Mouse (Mus musculus) hindbrain, postnatal 0 days (tissue): ENCODE data around the gene Pacsin2. TPM values are rescaled to one million over a fixed set of nuclear protein-coding genes. Genes with fewer than 3 reads are reported as not detected.
A peak's percentile ranks its signal among the peaks of the same experiment; 100 is the strongest.

ENCODE experiments used
- ATAC-seq: fragments of 200-750 bp; cut with Nextera tagmentation; 2 replicates; pipeline ENCODE4 v1.8.0; 2017; ENCODE audit warnings: mild to moderate bottlenecking, moderate TSS enrichment, moderate library complexity
- DNase-seq: peaks from one replicate; pipeline ENCODE4 v3.0.0-alpha.2; 2015; ENCODE audit warnings: low spot score
- H3K27ac ChIP-seq: fragments of 300-500 bp; sonication (generic); 2 replicates; pipeline ENCODE4 v1.5.1; 2014; ENCODE audit warnings: mild to moderate bottlenecking
- H3K27me3 ChIP-seq: fragments of 300-500 bp; sonication (generic); 2 replicates; pipeline ENCODE4 v1.6.1; 2014; ENCODE audit warnings: low read length, mixed read lengths; ENCODE audit not compliant: insufficient read depth
- H3K36me3 ChIP-seq: fragments of 300-500 bp; sonication (generic); 2 replicates; pipeline ENCODE4 v1.6.1; 2014; ENCODE audit warnings: low read length, mixed read lengths; ENCODE audit not compliant: insufficient read depth
- H3K4me1 ChIP-seq: fragments of 300-500 bp; sonication (generic); 2 replicates; pipeline ENCODE4 v1.6.1; 2014; ENCODE audit warnings: antibody characterized with exemption, low read length, mixed read lengths; ENCODE audit not compliant: insufficient read depth
- H3K4me2 ChIP-seq: fragments of 300-500 bp; sonication (generic); 2 replicates; pipeline ENCODE4 v1.6.1; 2014; ENCODE audit warnings: low read depth, mild to moderate bottlenecking, low read length, moderate library complexity, mixed read lengths
- H3K4me3 ChIP-seq: fragments of 300-500 bp; sonication (generic); 2 replicates; pipeline ENCODE4 v1.5.1; 2014; ENCODE audit warnings: low read length
- H3K9ac ChIP-seq: fragments of 300-500 bp; sonication (generic); replicated peaks from 2 replicates; pipeline ENCODE4 v1.6.1; 2014; ENCODE audit warnings: mild to moderate bottlenecking, low read length, moderate library complexity, mixed read lengths
- H3K9me3 ChIP-seq: fragments of 300-500 bp; sonication (generic); 2 replicates; pipeline ENCODE4 v1.6.1; 2016; ENCODE audit warnings: low read length, mixed read lengths
- CTCF ChIP-seq: IDR thresholded peaks from 2 replicates; pipeline ENCODE4 v1.5.1; 2016; ENCODE audit warnings: antibody characterized with exemption, control low read depth, low read depth
- WGBS: fragments of 180-500 bp; shearing (Covaris S2); extraction: QIAGEN DNeasy Blood & Tissue Kit; methylation state at CpG from one replicate; pipeline ENCODE4 v1.1.7; 2014; 5-methylcytosine and 5-hydroxymethylcytosine counted together
- polyA plus RNA-seq: library from polyadenylated mRNA; unstranded; fragments of >200 nt; fragmentation: Nextera tagmentation; extraction: Ambion mirVana; gene quantifications from 2 replicates; pipeline ENCODE4 v1.2.1, GENCODE M21; 2015
- total RNA-seq: library from RNA; depleted of rRNA; stranded (reverse); fragments of >200 nt; gene quantifications from 2 replicates; pipeline ENCODE4 v1.2.3, GENCODE M21; 2014

Pacsin2 gene
- total and polyA plus RNA-seq, 2 experiments from 2014 or later: 19.5 to 20.0 TPM

GRCm38 (mm10) chr15:83451621-83452210, 12.7 kb downstream of the Pacsin2 start:
- no peak overlapping the region for H3K4me2 ChIP-seq
- H3K4me3 ChIP-seq: no peak overlapping the region
- DNase-seq: peak; percentile 71
- H3K36me3 ChIP-seq: no peaks in the 10 kb centered on the region
- 40% methylated on average over 7 of the region's 7 CpGs for WGBS
- H3K27me3 ChIP-seq: no peaks in the 10 kb centered on the region
- ATAC-seq: peak; percentile 76
- TF ChIP-seq CTCF: no peak
- H3K27ac ChIP-seq: peak overlapping the region; percentile 54
- H3K4me1 ChIP-seq: peaks cover 5% of the 10 kb centered on the region; the same call in 1 of the 2 replicates
- H3K9me3 ChIP-seq: no peaks in the 10 kb centered on the region
- H3K9ac ChIP-seq: no peak overlapping the region

GRCm38 (mm10) chr15:83450007-83450406, 14.4 kb downstream of the Pacsin2 start:
- no peaks in the 10 kb centered on the region for H3K27me3 ChIP-seq
- H3K4me3 ChIP-seq: no peak overlapping the region
- no peak for DNase-seq
- H3K36me3 ChIP-seq: no peaks in the 10 kb centered on the region
- no peak overlapping the region for H3K27ac ChIP-seq
- no peak for ATAC-seq
- H3K9ac ChIP-seq: no peak overlapping the region
- no peak overlapping the region for H3K4me2 ChIP-seq
- WGBS: 87% methylated on average over 2 of the region's 2 CpGs
- no peak for TF ChIP-seq CTCF
- H3K9me3 ChIP-seq: no peaks in the 10 kb centered on the region
- peaks cover 5% of the 10 kb centered on the region; the same call in 1 of the 2 replicates for H3K4me1 ChIP-seq

- H3K4me2 ChIP-seq: no peak overlapping the region
- TF ChIP-seq CTCF: no peak
- no peak overlapping the region for H3K9ac ChIP-seq
- DNase-seq (no peak), ATAC-seq (no peak)
- peaks cover 5% of the 10 kb centered on the region; the same call in 1 of the 2 replicates for H3K4me1 ChIP-seq
- no peaks in the 10 kb centered on the region for H3K27me3 ChIP-seq
- WGBS: 58% methylated on average over 5 of the region's 5 CpGs
- H3K36me3 ChIP-seq: no peaks in the 10 kb centered on the region
- H3K9me3 ChIP-seq: no peaks in the 10 kb centered on the region
- H3K4me3 ChIP-seq: no peak overlapping the region
- no peak overlapping the region for H3K27ac ChIP-seq
Observed at GRCm38 (mm10) chr15:83448646-83449045, 15.8 kb downstream of the Pacsin2 start.

- H3K4me2 ChIP-seq: no peak overlapping the region
- no peaks in the 10 kb centered on the region for H3K27me3 ChIP-seq
- 51% methylated on average over 10 of the region's 10 CpGs for WGBS
- no peaks in the 10 kb centered on the region for H3K36me3 ChIP-seq
- no peak overlapping the region; the same call in 1 of the 2 replicates for H3K27ac ChIP-seq
- DNase-seq (peak; percentile 33), ATAC-seq (no peak)
- no peak overlapping the region for H3K9ac ChIP-seq
- H3K4me3 ChIP-seq: no peak overlapping the region
- peaks cover 5% of the 10 kb centered on the region; the same call in 1 of the 2 replicates for H3K4me1 ChIP-seq
- no peak for TF ChIP-seq CTCF
- no peaks in the 10 kb centered on the region for H3K9me3 ChIP-seq
Observed at GRCm38 (mm10) chr15:83447791-83448544, 16.4 kb downstream of the Pacsin2 start.

GRCm38 (mm10) chr15:83445908-83446307, 18.5 kb downstream of the Pacsin2 start:
- no peak for TF ChIP-seq CTCF
- no peak for DNase-seq
- no peaks in the 10 kb centered on the region; the same call in 1 of the 2 replicates for H3K4me1 ChIP-seq
- H3K36me3 ChIP-seq: no peaks in the 10 kb centered on the region
- H3K9me3 ChIP-seq: no peaks in the 10 kb centered on the region
- ATAC-seq: no peak
- no peaks in the 10 kb centered on the region for H3K27me3 ChIP-seq
- H3K4me3 ChIP-seq: no peak overlapping the region
- H3K9ac ChIP-seq: no peak overlapping the region
- 84% methylated on average over 2 of the region's 2 CpGs for WGBS
- H3K4me2 ChIP-seq: no peak overlapping the region
- no peak overlapping the region for H3K27ac ChIP-seq

- ATAC-seq (no peak), DNase-seq (no peak)
- Histone ChIP-seq H3K4me1 (no peaks in the 10 kb centered on the region; the same call in 1 of the 2 replicates), H3K9ac (no peak overlapping the region), H3K27me3 (no peaks in the 10 kb centered on the region), H3K27ac (no peak overlapping the region), H3K36me3 (no peaks in the 10 kb centered on the region), H3K9me3 (no peaks in the 10 kb centered on the region), H3K4me2 (no peak overlapping the region), H3K4me3 (no peak overlapping the region)
- TF ChIP-seq CTCF: no peak
- WGBS: 77% methylated on average over 5 of the region's 5 CpGs
Observed at GRCm38 (mm10) chr15:83445383-83445782, 19.0 kb downstream of the Pacsin2 start.

- WGBS: 85% methylated on average over 6 of the region's 6 CpGs
- Histone ChIP-seq H3K9ac (no peak overlapping the region), H3K36me3 (no peaks in the 10 kb centered on the region), H3K4me1 (no peaks in the 10 kb centered on the region; the same call in 1 of the 2 replicates), H3K27ac (no peak overlapping the region), H3K4me3 (no peak overlapping the region), H3K4me2 (no peak overlapping the region), H3K9me3 (no peaks in the 10 kb centered on the region), H3K27me3 (no peaks in the 10 kb centered on the region)
- TF ChIP-seq CTCF: no peak
- no peak for ATAC-seq
- DNase-seq: no peak
Observed at GRCm38 (mm10) chr15:83444425-83444824, 20.0 kb downstream of the Pacsin2 start.
